Mouse (Mus musculus) MEL (cell line): ENCODE results near the gene Trim8. TPM values are rescaled to one million over a fixed set of nuclear protein-coding genes. Genes with fewer than 3 reads are reported as not detected.

Experiments
- DNase-seq: peaks from one replicate; pipeline ENCODE4 v3.0.0; 2011; ENCODE audit warnings: low read depth, low spot score
- H3K27ac ChIP-seq: 2 replicates; pipeline ENCODE4 v1.5.1; 2012; ENCODE audit warnings: low read depth, mild to moderate bottlenecking, control low read depth, low read length, moderate library complexity; ENCODE audit not compliant: control insufficient read depth
- H3K27me3 ChIP-seq, 2 experiments: fragments of 150-350 bp in 1 of 2; sonication (generic) in 1 of 2; 2 replicates each; pipeline ENCODE4 v1.6.1; 2012; ENCODE audit warnings: low read length in 2 of 2, mild to moderate bottlenecking in 2 of 2, improper control_type of control experiment in 1 of 2, moderate library complexity in 1 of 2; ENCODE audit not compliant: insufficient read depth in 2 of 2, control insufficient read depth in 1 of 2
- H3K36me3 ChIP-seq, 2 experiments: 2 replicates each; pipeline ENCODE4 v1.6.1; 2012 to 2014; ENCODE audit warnings: low read length in 2 of 2, improper control_type of control experiment in 1 of 2, inconsistent platforms in 1 of 2, mild to moderate bottlenecking in 1 of 2; ENCODE audit not compliant: insufficient read depth in 2 of 2, control insufficient read depth in 1 of 2
- H3K4me1 ChIP-seq, 2 experiments: fragments of 150-350 bp in 1 of 2; sonication (generic) in 1 of 2; 2 replicates each; pipeline ENCODE4 v1.6.1; 2012; ENCODE audit warnings: low read length in 2 of 2, improper control_type of control experiment in 1 of 2, mild to moderate bottlenecking in 1 of 2; ENCODE audit not compliant: insufficient read depth in 2 of 2, control insufficient read depth in 1 of 2
- H3K4me3 ChIP-seq, 2 experiments: fragments of 150-350 bp in 1 of 2; sonication (generic) in 1 of 2; 2 replicates each; pipeline ENCODE4 v1.5.1; 2012; ENCODE audit warnings: low read depth in 2 of 2, low read length in 2 of 2, mild to moderate bottlenecking in 2 of 2, moderate library complexity in 2 of 2, control low read depth in 1 of 2, improper control_type of control experiment in 1 of 2; ENCODE audit not compliant: control insufficient read depth in 1 of 2, insufficient read depth in 1 of 2
- H3K79me2 ChIP-seq: 2 replicates; pipeline ENCODE4 v1.6.1; 2012; ENCODE audit warnings: mild to moderate bottlenecking, low read length, moderate library complexity; ENCODE audit not compliant: control insufficient read depth, poor library complexity, insufficient read depth
- H3K9ac ChIP-seq: 2 replicates; pipeline ENCODE4 v1.6.1; 2012; ENCODE audit warnings: low read depth, mild to moderate bottlenecking, control low read depth, low read length, moderate library complexity; ENCODE audit not compliant: control insufficient read depth, poor library complexity, severe bottlenecking
- H3K9me3 ChIP-seq: fragments of 150-350 bp; sonication (generic); replicated peaks from 2 replicates; pipeline ENCODE4 v1.6.1; 2012; ENCODE audit warnings: mild to moderate bottlenecking, low read length, improper control_type of control experiment, moderate library complexity; ENCODE audit not compliant: insufficient read depth
- BHLHE40 ChIP-seq: IDR thresholded peaks from 2 replicates; pipeline ENCODE4 v1.6.1; 2012; ENCODE audit warnings: low read depth, mild to moderate bottlenecking, inconsistent platforms, low read length, improper control_type of control experiment, borderline replicate concordance
- CHD1 ChIP-seq: IDR thresholded peaks from 2 replicates; pipeline ENCODE4 v1.6.1; 2012; ENCODE audit warnings: low read depth, mild to moderate bottlenecking, inconsistent platforms, low read length, improper control_type of control experiment
- CHD2 ChIP-seq: IDR thresholded peaks from 2 replicates; pipeline ENCODE4 v1.6.1; 2011; ENCODE audit warnings: low read length, improper control_type of control experiment
- CTCF ChIP-seq, 3 experiments: IDR thresholded peaks in 2 of 3; conservative IDR thresholded peaks in 1 of 3; 2 replicates each; pipeline ENCODE4 v1.5.1; 2011 to 2012; ENCODE audit warnings: low read length in 3 of 3, low read depth in 2 of 3, mild to moderate bottlenecking in 2 of 3, improper control_type of control experiment in 1 of 3, inconsistent platforms in 1 of 3, mixed read lengths in 1 of 3, moderate library complexity in 1 of 3; ENCODE audit not compliant: control insufficient read depth in 1 of 3, insufficient read depth in 1 of 3, poor library complexity in 1 of 3, severe bottlenecking in 1 of 3
- ELF1 ChIP-seq: IDR thresholded peaks from 2 replicates; pipeline ENCODE4 v1.6.1; 2014; ENCODE audit warnings: low read depth, mild to moderate bottlenecking, inconsistent platforms, low read length, improper control_type of control experiment, moderate library complexity
- ETS1 ChIP-seq: IDR thresholded peaks from 2 replicates; pipeline ENCODE4 v1.6.1; 2012; ENCODE audit warnings: low read depth, mild to moderate bottlenecking, inconsistent platforms, low read length, improper control_type of control experiment, moderate library complexity
- GATA1 ChIP-seq: IDR thresholded peaks from 2 replicates; pipeline ENCODE4 v1.6.1; 2011; ENCODE audit warnings: low read depth, low read length, improper control_type of control experiment
- JUND ChIP-seq: IDR thresholded peaks from 2 replicates; pipeline ENCODE4 v1.6.1; 2011; ENCODE audit warnings: low read depth, mild to moderate bottlenecking, improper control_type of control experiment, low read length
- MAFK ChIP-seq: IDR thresholded peaks from 2 replicates; pipeline ENCODE4 v1.6.1; 2011; ENCODE audit warnings: low read depth, mild to moderate bottlenecking, low read length, improper control_type of control experiment, borderline replicate concordance
- MEF2A ChIP-seq: IDR thresholded peaks from 2 replicates; pipeline ENCODE4 v1.6.1; 2014; ENCODE audit warnings: low read depth, mild to moderate bottlenecking, inconsistent platforms, low read length, improper control_type of control experiment; ENCODE audit not compliant: poor library complexity, insufficient replicate concordance, severe bottlenecking; ENCODE audit errors: extremely low read depth
- MYC ChIP-seq: IDR thresholded peaks from 2 replicates; pipeline ENCODE4 v1.6.1; 2011; ENCODE audit warnings: low read depth, mild to moderate bottlenecking, low read length, improper control_type of control experiment, moderate library complexity
- NELFE ChIP-seq: IDR thresholded peaks from 2 replicates; pipeline ENCODE4 v1.6.1; 2011; ENCODE audit warnings: low read depth, low read length, improper control_type of control experiment
- NRF1 ChIP-seq: IDR thresholded peaks from 2 replicates; pipeline ENCODE4 v1.6.1; 2014; ENCODE audit warnings: low read depth, mild to moderate bottlenecking, inconsistent platforms, low read length, improper control_type of control experiment, moderate library complexity; ENCODE audit not compliant: poor library complexity, insufficient read depth, severe bottlenecking
- POLR2AphosphoS2 ChIP-seq: IDR thresholded peaks from 2 replicates; pipeline ENCODE4 v1.6.1; 2011; ENCODE audit warnings: low read length, improper control_type of control experiment
- POLR2AphosphoS5 ChIP-seq: IDR thresholded peaks from 2 replicates; pipeline ENCODE4 v1.6.1; 2012; ENCODE audit warnings: low read depth, borderline replicate concordance, mild to moderate bottlenecking, inconsistent platforms, low read length, moderate library complexity, mixed read lengths
- SIN3A ChIP-seq: IDR thresholded peaks from 2 replicates; pipeline ENCODE4 v1.6.1; 2012; ENCODE audit warnings: low read length, improper control_type of control experiment, inconsistent platforms
- SMC3 ChIP-seq: IDR thresholded peaks from 2 replicates; pipeline ENCODE4 v1.6.1; 2011; ENCODE audit warnings: low read depth, low read length, improper control_type of control experiment
- TBP ChIP-seq: IDR thresholded peaks from 2 replicates; pipeline ENCODE4 v1.8.0; 2011; ENCODE audit warnings: low read depth, low read length, improper control_type of control experiment
- UBTF ChIP-seq: IDR thresholded peaks from 2 replicates; pipeline ENCODE4 v1.6.1; 2012; ENCODE audit warnings: low read depth, mild to moderate bottlenecking, inconsistent platforms, low read length, improper control_type of control experiment, moderate library complexity, borderline replicate concordance; ENCODE audit not compliant: insufficient read depth
- USF2 ChIP-seq, 2 experiments: IDR thresholded peaks; 2 replicates each; pipeline ENCODE4 v1.6.1; 2011 to 2012; ENCODE audit warnings: improper control_type of control experiment in 2 of 2, low read length in 2 of 2, borderline replicate concordance in 1 of 2, inconsistent platforms in 1 of 2, low read depth in 1 of 2, mild to moderate bottlenecking in 1 of 2; ENCODE audit not compliant: insufficient read depth in 1 of 2
- ZMIZ1 ChIP-seq: IDR thresholded peaks from 2 replicates; pipeline ENCODE4 v1.6.1; 2012; ENCODE audit warnings: low read depth, mild to moderate bottlenecking, inconsistent platforms, low read length, improper control_type of control experiment, moderate library complexity
- polyA plus RNA-seq, 2 experiments: library from polyadenylated mRNA; stranded (reverse) in 1 of 2; unstranded in 1 of 2; fragments of >175 nt in 1 of 2; fragments of >200 nt in 1 of 2; gene quantifications; 2 replicates each; pipeline versions ENCODE4 v1.2.1 to v1.2.4; 2012; ENCODE audit warnings: low replicate concordance in 2 of 2, low read depth in 1 of 2; ENCODE audit not compliant: insufficient read length in 2 of 2, insufficient read depth in 1 of 2, missing spikeins in 1 of 2
- total RNA-seq: library from RNA; depleted of rRNA; stranded (reverse); fragments of 300-350 nt; gene quantifications from 2 replicates; pipeline ENCODE4 v1.2.3, GENCODE M21; 2012

Trim8 gene
- total and polyA plus RNA-seq, 3 experiments, result 19.1 to 57.2 TPM; not detected in 1

- peaks cover 2 to 14% of the 10 kb centered on the region in 2 experiments; a peak in 3 of 4 replicates for H3K36me3 ChIP-seq
- H3K27me3 ChIP-seq, result no peaks in the 10 kb centered on the region
- TF ChIP-seq POLR2AphosphoS5 (no peak), SMC3 (no peak), POLR2AphosphoS2 (no peak), JUND (no peak), SIN3A (no peak), NELFE (no peak), MAFK (no peak), BHLHE40 (no peak), ELF1 (no peak), GATA1 (no peak), CTCF (IDR thresholded peaks at IDR 0.05 in 2 of 3, conservative IDR thresholded peaks at IDR 0.05 in 1 of 3; ENCODE audit: control insufficient read depth in 1 of 3, insufficient read depth in 1 of 3, low read depth in 2 of 3, low read length in 3 of 3, poor library complexity in 1 of 3, severe bottlenecking in 1 of 3) (no peak), NRF1 (no peak), MYC (no peak), CHD2 (no peak), USF2 (IDR thresholded peaks at IDR 0.05; ENCODE audit: borderline replicate concordance in 1 of 2, insufficient read depth in 1 of 2, low read depth in 1 of 2, low read length in 2 of 2) (no peak), TBP (no peak)
- no peaks in the 10 kb centered on the region for H3K9me3 ChIP-seq
- H3K79me2 ChIP-seq, result no peaks in the 10 kb centered on the region
- peaks cover 0 to 18% of the 10 kb centered on the region in 2 experiments; a peak in 3 of 4 replicates for H3K4me1 ChIP-seq
- H3K9ac ChIP-seq, result no peak overlapping the region
- DNase-seq, result no peak
- H3K27ac ChIP-seq, result no peak overlapping the region
- no peak overlapping the region for H3K4me3 ChIP-seq
Observed at GRCm38 (mm10) chr19:46481352-46481751, 20.1 kb upstream of the Trim8 start.

GRCm38 (mm10) chr19:46481756-46482155, 19.7 kb upstream of the Trim8 start:
- Histone ChIP-seq H3K79me2 (no peaks in the 10 kb centered on the region), H3K27me3 (no peaks in the 10 kb centered on the region), H3K9me3 (no peaks in the 10 kb centered on the region), H3K27ac (no peak overlapping the region), H3K4me3 (no peak overlapping the region), H3K36me3 (peaks cover 0 to 14% of the 10 kb centered on the region in 2 experiments; a peak in 3 of 4 replicates), H3K9ac (no peak overlapping the region)
- no peak for DNase-seq
- no peak for TF ChIP-seq JUND
- no peak for TF ChIP-seq UBTF
- TF ChIP-seq MAFK, result no peak
- no peak for TF ChIP-seq GATA1
- TF ChIP-seq CHD1, result no peak
- TF ChIP-seq NRF1, result no peak
- TF ChIP-seq USF2 (IDR thresholded peaks at IDR 0.05; ENCODE audit: borderline replicate concordance in 1 of 2, insufficient read depth in 1 of 2, low read depth in 1 of 2, low read length in 2 of 2), result no peak
- no peak for TF ChIP-seq ZMIZ1
- no peak for TF ChIP-seq ETS1
- no peak for TF ChIP-seq MEF2A
- TF ChIP-seq, all 39 proteins: peak for 0
- H3K4me1 ChIP-seq, result peaks cover 0 to 18% of the 10 kb centered on the region in 2 experiments; a peak in 3 of 4 replicates
